Mouse (Mus musculus) C2C12 (cell line): Measurements from ENCODE around the gene Olfr13.

Experiments
- CTCF ChIP-seq: IDR thresholded peaks from one replicate; pipeline ENCODE4 v1.5.1; 2011; ENCODE audit not compliant: control insufficient read depth, insufficient read depth, insufficient read length
- MAX ChIP-seq: IDR thresholded peaks from one replicate; pipeline ENCODE4 v1.6.1; 2011; ENCODE audit warnings: mild to moderate bottlenecking, control low read depth
- MYOG ChIP-seq: IDR thresholded peaks from one replicate; pipeline ENCODE4 v1.6.1; 2011; ENCODE audit not compliant: control insufficient read depth, insufficient read length; ENCODE audit errors: extremely low read depth
- USF1 ChIP-seq: IDR thresholded peaks from one replicate; pipeline ENCODE4 v1.6.1; 2011; ENCODE audit warnings: low read depth, mild to moderate bottlenecking, control low read depth, moderate library complexity

- no peak for TF ChIP-seq USF1
- TF ChIP-seq CTCF, result no peak
- no peak for TF ChIP-seq MAX
- TF ChIP-seq MYOG, result no peak
These were observed 30.8 kb downstream of the Olfr13 start for GRCm38 (mm10) chr6:43202786-43203185.
